Mouse (Mus musculus) liver, adult 2 months (tissue): ENCODE data around the gene Hoxc4.

ENCODE experiments used
- CTCF ChIP-seq: fragments of 200-500 bp; IDR thresholded peaks from 2 replicates; pipeline ENCODE4 v1.5.1; 2011; ENCODE audit warnings: low read depth, low read length, control low read depth
- POLR2A ChIP-seq: fragments of 200-500 bp; IDR thresholded peaks from 2 replicates; pipeline ENCODE4 v1.6.1; 2011; ENCODE audit warnings: low read length, control low read depth; ENCODE audit not compliant: insufficient read depth; ENCODE audit errors: extremely low read depth

DNA sequence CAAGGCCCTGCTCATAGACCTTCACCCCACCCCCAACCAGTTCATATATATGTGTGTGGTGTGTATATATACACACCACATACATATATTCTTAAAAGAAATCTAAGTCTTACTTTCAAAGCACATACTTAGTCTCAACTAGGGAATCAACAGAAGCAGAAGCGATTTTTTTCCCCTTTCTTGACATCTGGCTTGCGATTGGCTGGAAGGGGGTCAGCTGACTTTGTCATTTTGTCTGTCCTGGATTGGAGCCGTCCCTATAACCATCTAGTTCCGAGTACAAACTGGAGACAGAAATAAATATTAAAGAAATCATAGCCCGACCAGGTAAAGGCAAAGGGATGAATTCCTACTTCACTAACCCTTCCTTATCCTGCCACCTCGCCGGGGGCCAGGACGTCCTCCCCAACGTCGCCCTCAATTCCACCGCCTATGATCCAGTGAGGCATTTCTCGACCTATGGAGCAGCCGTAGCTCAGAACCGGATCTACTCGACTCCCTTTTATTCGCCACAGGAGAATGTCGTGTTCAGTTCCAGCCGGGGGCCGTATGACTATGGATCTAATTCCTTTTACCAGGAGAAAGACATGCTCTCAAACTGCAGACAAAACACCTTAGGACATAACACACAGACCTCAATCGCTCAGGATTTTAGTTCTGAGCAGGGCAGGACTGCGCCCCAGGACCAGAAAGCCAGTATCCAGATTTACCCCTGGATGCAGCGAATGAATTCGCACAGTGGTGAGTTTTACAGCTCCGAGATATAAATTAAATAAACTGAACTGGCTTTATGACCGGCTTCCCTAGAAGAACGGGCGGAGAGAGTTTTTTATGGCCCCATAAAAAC lies 9.2 kb upstream of the Hoxc4 start:
- no peak for TF ChIP-seq CTCF
- TF ChIP-seq POLR2A: no peak
